Mouse (Mus musculus): ENCODE data around the gene Kremen1.

- no peak for TF ChIP-seq CTCF (IDR thresholded peaks at IDR 0.05; ENCODE audit: low read depth, low read length)
- no peak for TF ChIP-seq POLR2A (IDR thresholded peaks at IDR 0.05; ENCODE audit: extremely low read depth, insufficient read depth, low read length)
Measured at GRCm38 (mm10) chr11:5265764-5266163, 4.4 kb upstream of the Kremen1 start.

All from liver, adult 2 months (tissue).